Mouse (Mus musculus) adrenal gland, adult (tissue): Measurements from ENCODE around the gene Arhgap10.

Source experiments
- DNase-seq, 2 experiments: peaks; one replicate each; pipeline ENCODE4 v3.0.0; 2022 to 2023; ENCODE audit warnings: low spot score in 1 of 2; ENCODE audit not compliant: inconsistent age in 2 of 2

Gene Arhgap10

DNA sequence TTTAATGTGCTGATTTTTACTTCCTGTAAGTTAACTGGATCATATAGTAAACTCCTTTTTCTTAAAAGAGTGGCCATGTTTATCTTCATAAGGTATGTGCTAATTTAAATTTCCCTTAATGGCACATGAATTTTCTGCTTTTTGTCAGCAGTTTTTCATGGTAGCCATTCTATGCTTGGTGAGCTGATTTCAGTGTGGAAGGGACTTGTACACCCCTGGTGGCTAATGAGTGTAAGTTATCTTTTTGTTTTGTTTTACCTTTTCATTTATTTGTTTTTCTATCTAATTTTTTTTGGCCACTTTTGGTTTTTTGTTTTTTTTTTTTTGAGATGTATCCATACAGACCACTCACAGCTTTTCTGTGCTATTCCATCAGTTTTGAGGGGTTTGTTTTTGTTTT lies 278.3 kb downstream of the Arhgap10 start:
- DNase-seq: no peak

DNA sequence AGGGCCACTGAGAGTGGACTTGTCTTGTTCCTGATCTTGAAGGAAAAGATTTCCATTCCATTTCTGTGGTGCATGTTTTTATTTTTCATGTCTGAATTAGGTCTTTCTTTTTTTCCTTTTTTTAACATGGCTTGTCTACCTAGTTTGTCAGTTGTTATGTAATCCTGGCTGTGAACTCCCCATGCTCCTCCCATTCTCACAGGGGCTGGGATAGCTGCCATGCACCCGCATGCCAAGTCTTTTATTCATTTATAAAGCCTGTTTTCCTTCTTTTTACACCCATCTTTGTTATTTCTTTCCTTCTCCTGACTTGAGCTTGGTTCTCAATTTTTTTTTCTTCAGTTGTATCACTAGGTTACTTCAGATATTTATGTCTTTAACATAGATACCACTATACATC lies 281.1 kb downstream of the Arhgap10 start:
- peak in 1 of 2 experiments; percentile 62 for DNase-seq

- no peak for DNase-seq
Measured at GRCm38 (mm10) chr8:77232411-77232810, 285.3 kb downstream of the Arhgap10 start.

- no peak for DNase-seq
Measured at GRCm38 (mm10) chr8:77231834-77232233, 285.9 kb downstream of the Arhgap10 start.

DNA sequence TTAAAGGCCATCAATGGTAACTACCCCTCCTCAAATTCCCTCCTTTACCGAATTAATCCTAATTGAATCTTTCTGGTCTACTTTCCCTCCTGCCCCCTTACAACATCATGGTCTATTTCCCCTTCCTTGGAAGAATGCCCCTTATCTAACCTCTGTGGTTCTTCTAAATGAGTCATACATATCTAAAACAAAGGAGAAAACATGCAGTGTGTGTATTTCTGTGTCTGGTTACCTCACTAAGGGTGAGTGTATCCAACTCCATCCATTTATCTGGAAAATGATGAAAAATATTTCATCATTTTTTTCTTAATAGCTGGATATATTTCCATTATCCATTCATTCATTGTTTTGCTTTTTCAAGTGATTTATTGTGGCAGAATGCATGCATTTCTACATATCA lies 286.5 kb downstream of the Arhgap10 start:
- DNase-seq: no peak

GRCm38 (mm10) chr8:77228688-77229087 lies 289.1 kb downstream of the Arhgap10 start:
- no peak for DNase-seq

- DNase-seq: no peak
Measured at GRCm38 (mm10) chr8:77227742-77228141, 290.0 kb downstream of the Arhgap10 start.

DNA sequence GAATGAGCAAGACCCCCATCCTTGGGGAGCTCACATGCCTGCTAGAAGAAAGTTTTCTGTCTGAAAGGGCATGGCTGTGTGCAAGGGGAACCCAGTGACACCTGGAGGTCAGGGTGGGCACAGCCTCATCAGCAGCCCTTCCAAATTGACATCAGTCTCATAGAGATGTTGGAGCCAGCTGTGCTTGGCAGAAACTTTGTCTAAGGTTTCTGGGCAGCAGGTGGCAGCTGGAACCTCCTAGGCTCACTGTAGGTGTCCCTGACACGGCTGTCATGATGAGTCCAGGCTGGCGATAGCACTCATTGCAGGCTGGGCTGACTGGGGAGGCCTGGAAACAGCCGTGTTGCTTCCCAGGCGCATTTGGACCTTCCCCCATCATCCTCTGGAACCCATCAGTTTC lies 294.6 kb downstream of the Arhgap10 start:
- DNase-seq: no peak

GRCm38 (mm10) chr8:77215191-77215590 lies 302.6 kb downstream of the Arhgap10 start:
- DNase-seq: no peak

DNA sequence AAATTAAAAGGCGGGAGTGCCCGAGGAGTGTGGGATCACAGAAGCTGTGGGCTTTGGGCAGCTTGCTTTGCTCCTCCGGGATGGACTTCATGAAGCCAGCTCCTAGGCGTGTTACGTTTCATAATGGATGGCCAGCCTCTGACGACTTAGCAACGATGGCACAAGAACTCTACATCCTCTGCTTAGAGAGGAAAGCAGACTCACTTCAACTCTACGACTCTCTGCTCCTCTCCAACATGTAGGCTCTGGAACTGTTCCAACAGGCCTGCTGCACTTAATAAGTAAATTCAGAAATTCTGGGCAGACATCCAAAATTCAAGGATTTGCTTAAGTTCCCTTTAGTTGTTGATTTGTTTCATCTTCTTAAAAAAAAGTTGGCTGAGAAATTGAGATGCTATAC lies 303.1 kb downstream of the Arhgap10 start:
- DNase-seq: peak in 1 of 2 experiments; percentile 58

- DNase-seq: no peak
Measured at GRCm38 (mm10) chr8:77213893-77214464, 303.8 kb downstream of the Arhgap10 start.

DNA sequence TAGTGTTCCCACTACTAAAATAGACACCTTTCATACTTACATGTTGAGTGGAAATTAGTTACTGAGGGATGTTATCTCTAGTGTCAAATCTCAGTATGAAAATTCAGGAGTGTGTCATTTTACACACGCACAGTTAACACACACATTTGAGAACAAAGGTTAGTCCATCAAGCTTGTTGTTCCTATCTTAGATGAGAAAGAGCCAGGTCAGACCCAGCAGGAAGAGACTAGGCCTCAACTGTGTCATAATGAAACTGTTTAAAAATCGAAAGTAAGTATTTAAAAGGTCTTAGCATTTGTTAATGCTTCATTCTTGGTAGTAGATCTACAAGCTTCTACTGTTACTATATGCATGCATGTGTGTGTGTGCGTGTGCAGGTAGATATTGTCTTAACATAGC lies 308.5 kb downstream of the Arhgap10 start:
- no peak for DNase-seq
